Mouse (Mus musculus) retina, embryonic 14.5 days (tissue): ENCODE results near the gene Cdc42ep5.
A peak's percentile ranks its signal among the peaks of the same experiment; 100 is the strongest.

Experiments used
- DNase-seq: peaks from one replicate; pipeline ENCODE4 v3.0.0-alpha.2; 2015; ENCODE audit warnings: low spot score

Gene Cdc42ep5

DNA sequence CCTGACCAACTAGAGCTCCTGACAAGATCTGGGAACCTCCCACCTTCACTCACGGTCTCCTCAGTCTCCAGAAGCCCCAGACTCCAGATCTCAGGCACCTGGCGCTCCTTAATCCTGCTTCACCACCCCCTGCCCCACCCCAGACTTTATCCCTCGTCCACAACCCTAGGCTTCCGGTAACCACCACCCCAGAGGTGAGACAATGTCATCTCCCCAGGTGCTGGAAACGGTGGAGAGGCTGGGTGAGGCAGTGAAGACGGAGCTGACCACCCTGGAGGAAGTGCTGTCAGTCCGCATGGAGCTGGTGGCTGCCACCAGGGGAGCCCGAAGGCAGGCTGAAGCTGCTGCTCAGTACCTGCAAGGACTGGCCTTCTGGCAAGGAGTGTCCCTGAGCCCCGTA lies 39.4 kb downstream of the Cdc42ep5 start:
- DNase-seq: no peak

DNA sequence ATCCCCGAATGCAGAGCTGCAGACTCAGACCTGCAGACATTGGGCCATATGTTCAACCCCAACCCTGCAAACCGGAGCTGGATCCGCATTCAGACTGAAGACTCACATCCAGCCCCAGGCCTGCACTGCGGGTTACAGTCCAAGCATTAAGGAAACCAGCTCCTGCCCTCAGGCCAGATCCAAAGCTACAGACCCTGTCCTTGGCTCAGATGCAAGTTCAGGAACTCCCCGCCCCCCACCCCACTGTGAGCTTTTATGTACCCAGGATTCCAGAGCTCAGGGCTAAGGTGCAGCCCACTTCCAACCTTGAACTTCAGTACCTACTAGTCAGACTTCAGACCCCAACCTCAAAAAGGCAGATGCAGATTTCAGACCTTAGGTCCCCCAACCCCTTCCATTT lies 39.8 kb downstream of the Cdc42ep5 start:
- DNase-seq: no peak

DNA sequence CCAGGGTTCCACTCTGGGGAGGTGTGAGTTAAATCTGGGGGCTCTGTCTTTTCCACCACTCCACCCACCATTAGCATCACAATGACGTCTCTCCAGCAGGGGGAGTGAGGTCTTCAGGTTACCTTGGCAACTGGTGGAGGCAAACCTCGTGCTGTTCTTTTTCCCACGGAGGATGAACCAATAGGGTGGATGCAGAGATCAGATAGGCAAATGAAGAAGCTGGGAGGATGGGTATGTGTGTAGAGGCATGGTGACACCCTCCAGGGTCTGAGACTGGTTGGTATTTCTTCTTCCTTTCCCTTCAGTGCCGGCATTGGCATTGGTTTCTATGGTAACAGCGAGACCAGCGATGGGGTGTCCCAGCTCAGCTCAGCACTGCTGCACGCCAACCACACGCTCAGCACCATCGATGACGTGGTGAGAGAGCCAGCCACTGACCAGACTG lies 40.3 kb downstream of the Cdc42ep5 start:
- DNase-seq: peak; percentile 78

DNA sequence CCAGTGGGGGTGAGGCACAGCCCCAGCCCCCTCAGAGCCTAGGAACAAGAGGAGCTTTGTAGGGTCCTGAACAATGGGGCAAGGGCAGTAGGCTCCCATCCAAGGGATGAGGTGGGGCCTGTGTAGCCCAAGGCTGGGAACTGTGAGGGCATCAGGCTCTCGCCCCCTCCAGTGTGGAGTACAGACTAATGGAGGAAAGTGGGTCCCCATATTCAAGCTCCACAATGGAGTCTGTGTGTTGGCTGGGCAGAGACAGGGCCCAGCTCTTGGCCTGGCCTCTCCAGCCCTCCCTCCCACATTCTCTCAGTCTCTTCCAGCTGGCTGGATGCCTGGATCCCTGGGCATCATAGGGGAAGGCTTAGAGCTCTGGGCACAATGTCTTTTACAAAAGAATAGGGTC lies 40.9 kb downstream of the Cdc42ep5 start:
- DNase-seq: no peak

DNA sequence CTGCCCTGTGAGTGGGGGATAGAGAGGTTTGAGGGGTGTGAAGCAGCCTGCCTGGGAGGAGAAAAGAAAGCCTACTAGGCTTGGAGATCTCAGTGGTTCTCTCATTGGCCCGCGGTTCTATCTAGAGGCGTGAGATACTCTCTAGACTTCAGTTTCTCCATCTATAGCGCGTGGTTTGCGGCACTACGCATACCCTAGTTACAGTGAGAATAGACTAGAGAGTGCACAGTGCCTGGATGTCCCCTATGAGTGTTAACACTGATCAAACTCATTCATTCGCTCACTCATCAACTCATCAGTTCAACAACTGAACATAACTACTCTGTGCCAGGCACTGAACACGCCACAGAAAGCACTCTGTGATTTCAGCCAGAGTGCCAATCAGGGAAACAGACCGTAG lies 41.9 kb downstream of the Cdc42ep5 start:
- DNase-seq: no peak

DNA sequence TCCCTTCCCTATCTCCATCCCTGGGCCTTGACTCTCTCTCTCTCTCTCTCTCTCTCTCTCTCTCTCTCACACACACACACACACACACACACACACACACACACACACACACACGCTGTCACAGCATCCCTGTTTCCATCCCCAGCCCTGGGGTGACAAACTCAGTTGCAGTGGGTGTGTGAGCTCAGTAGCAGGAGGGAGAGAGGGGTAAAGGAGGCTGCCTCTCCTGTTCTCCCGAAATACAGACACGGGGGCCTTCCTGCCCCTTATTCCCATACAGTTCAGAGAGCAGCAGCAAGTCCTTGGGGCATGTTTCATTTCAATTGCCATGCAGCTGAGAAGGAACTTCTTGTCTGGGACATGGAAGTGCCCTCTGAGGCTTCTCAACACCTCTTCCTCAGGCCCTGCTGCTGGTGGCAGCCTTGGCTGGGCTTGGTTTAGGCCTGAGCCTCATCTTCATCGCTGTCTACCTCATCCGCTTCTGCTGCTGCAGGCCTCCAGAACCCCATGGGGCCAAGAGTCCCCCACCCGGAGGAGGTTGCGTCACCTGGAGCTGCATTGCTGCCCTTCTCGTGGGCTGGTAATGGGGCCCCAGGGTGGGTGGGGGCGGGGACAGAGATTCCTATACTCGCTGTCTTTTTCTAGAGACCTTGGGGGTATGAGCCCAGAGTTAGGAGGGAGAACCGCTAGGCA lies 42.4 kb downstream of the Cdc42ep5 start:
- no peak for DNase-seq

DNA sequence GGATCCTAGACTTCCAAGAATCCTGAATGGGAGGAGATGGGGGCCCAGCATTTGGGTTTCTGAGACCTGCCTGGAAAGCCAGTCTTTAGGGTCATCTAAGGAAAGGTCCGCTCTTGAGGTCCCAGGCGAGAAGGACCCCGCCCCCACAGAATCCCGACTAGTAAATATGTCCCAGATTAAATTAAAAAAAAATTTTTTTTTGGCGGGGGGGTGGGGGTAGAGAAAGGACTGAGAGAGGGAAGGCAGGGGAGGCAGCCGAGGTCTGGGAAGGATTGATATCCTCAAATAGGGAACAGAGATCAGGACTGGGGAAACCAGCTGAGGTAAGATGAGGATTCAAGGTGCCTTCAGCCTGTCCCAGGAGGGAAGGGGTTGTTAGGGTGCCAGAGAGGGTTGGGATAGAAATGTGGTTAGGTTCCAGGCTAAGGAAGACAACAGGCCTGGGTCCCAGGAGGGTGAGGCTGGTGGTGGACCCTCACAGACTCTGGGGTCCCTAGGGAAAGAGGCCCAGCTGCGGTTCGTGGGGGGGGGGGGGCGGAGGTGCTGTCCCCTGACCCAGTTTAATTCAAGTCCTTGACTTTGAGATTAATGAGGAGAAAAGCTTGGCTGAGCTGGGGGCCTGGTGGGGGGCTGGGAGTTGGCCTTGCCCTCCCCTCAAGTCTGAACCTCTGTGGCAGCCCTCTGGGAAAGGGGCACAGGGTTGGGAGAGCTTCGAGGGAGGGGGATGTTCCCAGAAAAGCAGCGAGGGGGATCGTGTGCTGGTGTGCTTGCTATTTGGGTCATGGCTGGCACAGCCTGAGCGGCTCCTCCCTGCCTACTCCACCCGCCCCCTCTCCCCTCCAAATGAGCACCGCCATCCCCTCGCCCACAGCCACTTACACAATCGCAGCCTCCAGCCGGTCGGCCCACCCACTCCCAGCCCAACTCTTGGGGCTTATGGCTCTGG lies 44.4 kb downstream of the Cdc42ep5 start:
- DNase-seq: peak; percentile 57

DNA sequence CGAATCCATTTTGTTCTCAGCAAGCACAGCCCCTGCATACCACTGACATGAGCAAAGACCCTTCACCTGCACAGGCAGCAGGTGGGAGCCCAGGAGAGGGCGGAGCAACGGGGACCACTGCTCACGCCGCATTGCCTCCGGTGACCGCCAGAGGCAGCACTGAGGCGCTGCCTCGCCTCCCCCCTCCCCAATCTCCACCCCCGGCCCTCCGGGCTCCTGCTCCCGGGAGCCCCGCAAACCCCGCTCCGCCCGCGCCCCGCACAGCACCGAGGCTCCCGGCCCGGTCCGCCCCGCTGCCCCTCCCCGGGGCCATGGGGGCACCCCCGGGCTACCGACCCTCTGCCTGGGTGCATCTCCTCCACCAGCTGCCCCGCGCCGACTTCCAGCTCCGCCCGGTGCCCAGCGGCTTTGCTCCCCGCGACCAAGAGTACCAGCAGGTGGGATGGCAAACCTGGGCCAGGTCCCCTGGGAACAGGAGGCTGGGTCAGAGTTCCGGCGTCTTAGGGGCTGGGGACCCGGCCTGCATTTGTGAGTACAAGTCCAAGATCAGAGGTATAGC lies 45.2 kb downstream of the Cdc42ep5 start, which contains the start of gene Ttyh1:
Ttyh1 (plus strand) TSS at position 65 of the 559 bp plus-strand sequence.
- peak; percentile 81 for DNase-seq

DNA sequence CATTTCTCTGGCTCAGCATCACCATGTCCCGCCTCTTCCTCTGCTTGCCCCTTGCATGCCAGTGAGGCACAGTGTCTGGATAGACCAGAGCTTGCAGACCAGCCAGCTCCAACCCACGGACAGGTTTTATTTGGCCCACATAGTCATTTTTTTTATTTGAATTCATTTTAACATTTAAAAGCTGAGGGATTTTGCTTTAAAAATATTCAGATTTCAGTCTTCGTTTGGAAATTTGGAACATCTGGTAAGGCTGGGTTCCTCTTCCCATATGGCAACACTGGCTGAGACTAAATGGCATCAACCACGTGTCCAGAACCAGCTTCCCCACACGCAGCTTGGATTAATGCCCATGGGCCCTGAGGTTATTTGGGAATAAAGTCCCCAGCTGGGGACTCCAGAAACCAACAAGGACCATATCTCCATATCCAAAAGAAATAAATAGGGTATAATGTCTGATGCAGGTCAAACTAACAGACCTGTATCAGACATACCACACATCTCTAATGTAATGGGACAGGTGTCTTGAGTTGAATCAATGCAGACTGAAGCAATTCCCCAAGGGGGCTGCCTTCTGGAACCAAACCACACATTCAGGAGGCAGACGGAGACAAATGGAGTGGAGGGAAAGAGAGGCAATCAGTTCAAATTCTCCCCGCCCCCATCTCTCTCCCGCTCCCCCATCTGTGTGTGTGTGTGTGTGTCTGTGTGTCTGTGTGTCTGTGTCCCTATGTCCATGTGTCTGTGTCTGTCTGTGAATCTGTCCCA lies 47.4 kb downstream of the Cdc42ep5 start:
- DNase-seq: no peak

DNA sequence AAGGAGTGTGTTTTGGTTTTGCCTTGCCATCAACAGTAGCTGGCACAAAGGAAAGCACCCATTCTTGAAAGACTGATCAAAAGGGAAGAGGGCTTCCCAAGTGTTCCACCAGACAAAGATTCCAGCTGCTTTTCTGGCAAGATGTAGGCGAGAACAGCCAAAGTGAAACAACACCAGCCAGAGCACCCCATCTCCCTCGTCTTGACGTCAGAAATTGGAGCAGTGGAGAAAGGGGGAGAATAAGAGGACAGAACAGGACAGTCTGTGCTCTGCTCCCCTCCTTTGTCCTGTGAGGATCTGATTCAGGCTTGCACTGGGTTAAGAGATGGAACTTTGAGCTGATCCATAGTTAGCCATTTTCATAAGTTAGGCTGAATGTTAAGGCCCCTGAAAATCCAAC lies 52.9 kb downstream of the Cdc42ep5 start:
- no peak for DNase-seq

DNA sequence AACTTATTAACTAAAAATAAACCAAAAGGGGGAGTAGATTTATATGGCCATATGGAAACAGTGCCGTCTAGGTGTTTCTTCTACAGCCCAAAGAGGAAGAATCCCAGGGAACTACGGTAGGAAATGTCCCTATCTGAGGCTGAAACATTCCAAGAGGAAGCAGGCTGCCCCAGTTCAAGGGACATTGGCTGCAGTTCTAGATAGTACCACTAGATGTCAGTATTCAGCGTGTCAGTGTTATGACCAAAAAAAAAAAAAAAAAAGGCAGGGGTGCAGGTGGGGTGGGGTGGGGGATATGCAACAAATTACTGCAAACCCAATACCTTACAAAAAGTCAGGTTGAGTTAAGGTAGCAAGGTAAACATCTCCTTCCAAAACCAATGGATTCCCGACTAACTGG lies 61.2 kb downstream of the Cdc42ep5 start:
- DNase-seq: peak; percentile 83
